Mouse (Mus musculus): ENCODE data around the gene Dazap1. TPM values are rescaled to one million over a fixed set of nuclear protein-coding genes. Genes with fewer than 3 reads are reported as not detected.

The Dazap1 gene
- polyA plus RNA-seq, 1 experiment: 175 TPM

GRCm38 (mm10) chr10:80262776-80263365 lies 1.6 kb downstream of the Dazap1 start:
- no peak overlapping the region for H3K27ac ChIP-seq (ENCODE audit: insufficient read depth, low read length)
- H3K36me3 ChIP-seq (ENCODE audit: control insufficient read depth, insufficient read depth, low read length, poor library complexity, severe bottlenecking): peaks cover 7% of the 10 kb centered on the region
- no peaks in the 10 kb centered on the region for H3K27me3 ChIP-seq (ENCODE audit: control insufficient read depth, insufficient read depth, low read length, poor library complexity, severe bottlenecking)
- no peaks in the 10 kb centered on the region for H3K9me3 ChIP-seq (replicated peaks; ENCODE audit: control insufficient read depth, insufficient read depth, low read length, poor library complexity, severe bottlenecking)
- H3K4me1 ChIP-seq (ENCODE audit: control insufficient read depth, insufficient read depth, low read length): no peaks in the 10 kb centered on the region
- peak overlapping the region; percentile 26; the same call in 1 of the 2 replicates for H3K9ac ChIP-seq (ENCODE audit: low read depth, poor library complexity, severe bottlenecking)
- H3K4me3 ChIP-seq (ENCODE audit: low read depth, low read length): no peak overlapping the region
- TF ChIP-seq CTCF (IDR thresholded peaks at IDR 0.05; ENCODE audit: low read depth, low read length) (no peak), POLR2A (IDR thresholded peaks at IDR 0.05; ENCODE audit: insufficient read depth, low read length) (no peak), EP300 (IDR thresholded peaks at IDR 0.05; ENCODE audit: insufficient read depth, low read depth, low read length) (no peak)

GRCm38 (mm10) chr10:80264341-80265148 lies 3.3 kb downstream of the Dazap1 start:
- peak overlapping the region; percentile 95 for H3K4me3 ChIP-seq (ENCODE audit: low read depth, low read length)
- 0 out of 2 replicates have a peak overlapping the region, but pooled peaks have one; percentile 33 for H3K27ac ChIP-seq (ENCODE audit: insufficient read depth, low read length)
- H3K9me3 ChIP-seq (replicated peaks; ENCODE audit: control insufficient read depth, insufficient read depth, low read length, poor library complexity, severe bottlenecking): no peaks in the 10 kb centered on the region
- no peak for TF ChIP-seq CTCF (IDR thresholded peaks at IDR 0.05; ENCODE audit: low read depth, low read length)
- no peak for TF ChIP-seq EP300 (IDR thresholded peaks at IDR 0.05; ENCODE audit: insufficient read depth, low read depth, low read length)
- no peak for TF ChIP-seq POLR2A (IDR thresholded peaks at IDR 0.05; ENCODE audit: insufficient read depth, low read length)
- peaks cover 7% of the 10 kb centered on the region for H3K36me3 ChIP-seq (ENCODE audit: control insufficient read depth, insufficient read depth, low read length, poor library complexity, severe bottlenecking)
- no peaks in the 10 kb centered on the region for H3K27me3 ChIP-seq (ENCODE audit: control insufficient read depth, insufficient read depth, low read length, poor library complexity, severe bottlenecking)
- peak overlapping the region; percentile 94 for H3K9ac ChIP-seq (ENCODE audit: low read depth, poor library complexity, severe bottlenecking)
- no peaks in the 10 kb centered on the region for H3K4me1 ChIP-seq (ENCODE audit: control insufficient read depth, insufficient read depth, low read length)

- Histone ChIP-seq H3K36me3 (ENCODE audit: control insufficient read depth, insufficient read depth, low read length, poor library complexity, severe bottlenecking) (peaks cover 7% of the 10 kb centered on the region), H3K9ac (ENCODE audit: low read depth, poor library complexity, severe bottlenecking) (peak overlapping the region; percentile 94), H3K4me1 (ENCODE audit: control insufficient read depth, insufficient read depth, low read length) (no peaks in the 10 kb centered on the region), H3K9me3 (replicated peaks; ENCODE audit: control insufficient read depth, insufficient read depth, low read length, poor library complexity, severe bottlenecking) (no peaks in the 10 kb centered on the region), H3K27me3 (ENCODE audit: control insufficient read depth, insufficient read depth, low read length, poor library complexity, severe bottlenecking) (no peaks in the 10 kb centered on the region), H3K4me3 (ENCODE audit: low read depth, low read length) (peak overlapping the region; percentile 95), H3K27ac (ENCODE audit: insufficient read depth, low read length) (0 out of 2 replicates have a peak overlapping the region, but pooled peaks have one; percentile 33)
- no peak for TF ChIP-seq EP300 (IDR thresholded peaks at IDR 0.05; ENCODE audit: insufficient read depth, low read depth, low read length)
- TF ChIP-seq CTCF (IDR thresholded peaks at IDR 0.05; ENCODE audit: low read depth, low read length): no peak
- TF ChIP-seq POLR2A (IDR thresholded peaks at IDR 0.05; ENCODE audit: insufficient read depth, low read length): no peak
Measured at GRCm38 (mm10) chr10:80265149-80265486, 3.8 kb downstream of the Dazap1 start.

- TF ChIP-seq EP300 (IDR thresholded peaks at IDR 0.05; ENCODE audit: insufficient read depth, low read depth, low read length) (no peak), CTCF (IDR thresholded peaks at IDR 0.05; ENCODE audit: low read depth, low read length) (no peak), POLR2A (IDR thresholded peaks at IDR 0.05; ENCODE audit: insufficient read depth, low read length) (no peak)
- H3K27me3 ChIP-seq (ENCODE audit: control insufficient read depth, insufficient read depth, low read length, poor library complexity, severe bottlenecking): no peaks in the 10 kb centered on the region
- no peak overlapping the region for H3K9ac ChIP-seq (ENCODE audit: low read depth, poor library complexity, severe bottlenecking)
- no peaks in the 10 kb centered on the region for H3K4me1 ChIP-seq (ENCODE audit: control insufficient read depth, insufficient read depth, low read length)
- H3K36me3 ChIP-seq (ENCODE audit: control insufficient read depth, insufficient read depth, low read length, poor library complexity, severe bottlenecking): peaks cover 14% of the 10 kb centered on the region
- H3K4me3 ChIP-seq (ENCODE audit: low read depth, low read length): no peak overlapping the region
- H3K9me3 ChIP-seq (replicated peaks; ENCODE audit: control insufficient read depth, insufficient read depth, low read length, poor library complexity, severe bottlenecking): no peaks in the 10 kb centered on the region
- H3K27ac ChIP-seq (ENCODE audit: insufficient read depth, low read length): no peak overlapping the region
Measured at GRCm38 (mm10) chr10:80270099-80270498, 8.8 kb downstream of the Dazap1 start.

GRCm38 (mm10) chr10:80270734-80271181 lies 9.5 kb downstream of the Dazap1 start:
- TF ChIP-seq POLR2A (IDR thresholded peaks at IDR 0.05; ENCODE audit: insufficient read depth, low read length): no peak
- TF ChIP-seq CTCF (IDR thresholded peaks at IDR 0.05; ENCODE audit: low read depth, low read length): no peak
- no peak for TF ChIP-seq EP300 (IDR thresholded peaks at IDR 0.05; ENCODE audit: insufficient read depth, low read depth, low read length)
- H3K36me3 ChIP-seq (ENCODE audit: control insufficient read depth, insufficient read depth, low read length, poor library complexity, severe bottlenecking): peaks cover 14% of the 10 kb centered on the region
- H3K9ac ChIP-seq (ENCODE audit: low read depth, poor library complexity, severe bottlenecking): no peak overlapping the region
- no peaks in the 10 kb centered on the region for H3K27me3 ChIP-seq (ENCODE audit: control insufficient read depth, insufficient read depth, low read length, poor library complexity, severe bottlenecking)
- no peaks in the 10 kb centered on the region for H3K4me1 ChIP-seq (ENCODE audit: control insufficient read depth, insufficient read depth, low read length)
- H3K9me3 ChIP-seq (replicated peaks; ENCODE audit: control insufficient read depth, insufficient read depth, low read length, poor library complexity, severe bottlenecking): no peaks in the 10 kb centered on the region
- H3K27ac ChIP-seq (ENCODE audit: insufficient read depth, low read length): no peak overlapping the region
- no peak overlapping the region for H3K4me3 ChIP-seq (ENCODE audit: low read depth, low read length)

All from ES-Bruce4 (cell line).